Mouse (Mus musculus) liver, adult 2 months (tissue): ENCODE measurements around the gene Gm10447.

Experiments
- CTCF ChIP-seq: fragments of 200-500 bp; IDR thresholded peaks from 2 replicates; pipeline ENCODE4 v1.5.1; 2011; ENCODE audit warnings: low read depth, low read length, control low read depth
- POLR2A ChIP-seq: fragments of 200-500 bp; IDR thresholded peaks from 2 replicates; pipeline ENCODE4 v1.6.1; 2011; ENCODE audit warnings: low read length, control low read depth; ENCODE audit not compliant: insufficient read depth; ENCODE audit errors: extremely low read depth

DNA sequence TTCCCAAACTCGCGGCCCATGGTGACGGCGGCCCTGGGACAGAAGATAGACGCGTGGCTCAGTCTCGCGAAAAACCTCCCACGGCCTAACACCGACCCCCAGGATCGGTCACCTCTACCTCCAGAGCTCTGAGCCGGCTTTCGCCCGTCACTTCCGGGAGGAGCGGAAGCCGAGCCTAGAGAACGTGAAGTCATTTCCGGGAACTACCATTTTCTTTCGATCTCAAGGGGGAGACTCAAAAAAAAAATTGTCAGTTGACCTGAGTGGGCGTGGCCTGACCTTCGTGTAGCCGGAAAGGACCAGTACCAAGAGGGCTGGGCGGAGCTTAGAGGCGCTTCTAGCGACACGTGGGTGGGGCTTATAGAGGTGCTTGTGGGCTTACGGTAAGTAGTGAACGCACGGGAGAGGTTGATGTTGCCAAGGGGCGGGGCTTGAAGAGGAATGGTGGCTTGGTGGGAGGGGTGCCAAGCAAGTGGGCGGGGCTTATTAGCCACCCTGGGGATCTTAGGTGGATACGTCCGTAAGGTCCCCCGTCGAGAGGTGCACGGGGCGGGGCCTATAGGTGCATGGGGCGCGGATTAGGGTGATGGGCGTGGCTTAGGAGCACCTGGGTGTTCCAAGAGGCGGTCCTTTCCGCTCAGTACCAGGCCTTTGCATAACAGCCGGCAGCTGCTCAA is 26.1 kb downstream of the Gm10447 start, which contains the start of the genes Uqcrq and Gdf9:
- TF ChIP-seq CTCF, result no peak
- peak; percentile 79; the same call in 1 of the 2 replicates for TF ChIP-seq POLR2A
